Mouse (Mus musculus): Measurements from ENCODE around the gene Zfp830. TPM values are rescaled to one million over a fixed set of nuclear protein-coding genes. Genes with fewer than 3 reads are reported as not detected.

Zfp830 gene
- polyA plus RNA-seq (2014; fragmentation: Illumina TruSeq; extraction: RNeasy Lipid Tissue Mini Kit (QIAGEN cat#74804); ENCODE audit: low read depth, low replicate concordance): 29.4 TPM

GRCm38 (mm10) chr11:82763742-82764437, at the start of gene Zfp830, which contains the start of gene Cct6b:
Gene Zfp830, plus strand, starts transcription at chr11:82764345.
Gene Cct6b, minus strand, starts transcription at chr11:82764321.

GRCm38 (mm10) chr11:82780983-82781903, 17.1 kb downstream of the Zfp830 start, which contains the start of gene Lig3:
Gene Lig3, plus strand, starts transcription at chr11:82781108.

Other genes starting within 250 kb of the Zfp830 start
- 313 TPM for gene Cct6b, start within 50 bp of the Zfp830 start, polyA plus RNA-seq (2014; fragmentation: Illumina TruSeq; extraction: RNeasy Lipid Tissue Mini Kit (QIAGEN cat#74804); ENCODE audit: low read depth, low replicate concordance)
- 87.9 TPM for gene Lig3, start 16.8 kb downstream of the Zfp830 start, polyA plus RNA-seq (2014; fragmentation: Illumina TruSeq; extraction: RNeasy Lipid Tissue Mini Kit (QIAGEN cat#74804); ENCODE audit: low read depth, low replicate concordance)
- 50.1 TPM for gene Rffl, start 106.9 kb downstream of the Zfp830 start, polyA plus RNA-seq (2014; fragmentation: Illumina TruSeq; extraction: RNeasy Lipid Tissue Mini Kit (QIAGEN cat#74804); ENCODE audit: low read depth, low replicate concordance)
- 2.8 TPM for gene Rad51d, start 126.3 kb downstream of the Zfp830 start, polyA plus RNA-seq (2014; fragmentation: Illumina TruSeq; extraction: RNeasy Lipid Tissue Mini Kit (QIAGEN cat#74804); ENCODE audit: low read depth, low replicate concordance)
- 9.8 TPM for gene Fndc8, start 127.8 kb downstream of the Zfp830 start, polyA plus RNA-seq (2014; fragmentation: Illumina TruSeq; extraction: RNeasy Lipid Tissue Mini Kit (QIAGEN cat#74804); ENCODE audit: low read depth, low replicate concordance)
- gene Nle1, start 144.1 kb downstream of the Zfp830 start, polyA plus RNA-seq (2014; fragmentation: Illumina TruSeq; extraction: RNeasy Lipid Tissue Mini Kit (QIAGEN cat#74804); ENCODE audit: low read depth, low replicate concordance): 1.6 TPM
- gene Unc45b, start 146.2 kb downstream of the Zfp830 start, polyA plus RNA-seq (2014; fragmentation: Illumina TruSeq; extraction: RNeasy Lipid Tissue Mini Kit (QIAGEN cat#74804); ENCODE audit: low read depth, low replicate concordance): 0.13 TPM
- 2.7 TPM for gene Slfn5, start 187.0 kb downstream of the Zfp830 start, polyA plus RNA-seq (2014; fragmentation: Illumina TruSeq; extraction: RNeasy Lipid Tissue Mini Kit (QIAGEN cat#74804); ENCODE audit: low read depth, low replicate concordance)
- gene Slfn9, start 227.5 kb downstream of the Zfp830 start, polyA plus RNA-seq (2014; fragmentation: Illumina TruSeq; extraction: RNeasy Lipid Tissue Mini Kit (QIAGEN cat#74804); ENCODE audit: low read depth, low replicate concordance): 0.28 TPM